Mouse (Mus musculus): ENCODE measurements around the gene Lce1h. TPM values are rescaled to one million over a fixed set of nuclear protein-coding genes. Genes with fewer than 3 reads are reported as not detected.

Gene Lce1h
- polyA plus RNA-seq, 1 experiment from 2014 or later: not detected

Other genes with a start within 250 kb of the Lce1h start
- gene 2310046K23Rik, start 230.6 kb downstream of the Lce1h start, polyA plus RNA-seq (2016; fragmentation: Nextera tagmentation; extraction: Ambion mirVana): not detected in 2 replicates
- not detected in 2 replicates for gene Ivl, start 191.3 kb downstream of the Lce1h start, polyA plus RNA-seq (2016; fragmentation: Nextera tagmentation; extraction: Ambion mirVana)
- not detected in 2 replicates for gene Smcp, start 176.1 kb downstream of the Lce1h start, polyA plus RNA-seq (2016; fragmentation: Nextera tagmentation; extraction: Ambion mirVana)
- gene 2210017I01Rik, start 157.6 kb downstream of the Lce1h start, polyA plus RNA-seq (2016; fragmentation: Nextera tagmentation; extraction: Ambion mirVana): not detected in 2 replicates
- gene Lce6a, start 143.4 kb downstream of the Lce1h start, polyA plus RNA-seq (2016; fragmentation: Nextera tagmentation; extraction: Ambion mirVana): not detected in 2 replicates
- gene Lce1a1, start 116.8 kb downstream of the Lce1h start, polyA plus RNA-seq (2016; fragmentation: Nextera tagmentation; extraction: Ambion mirVana): not detected in 2 replicates
- not detected in 2 replicates for gene Lce1b, start 108.1 kb downstream of the Lce1h start, polyA plus RNA-seq (2016; fragmentation: Nextera tagmentation; extraction: Ambion mirVana)
- not detected in 2 replicates for gene Lce1a2, start 94.8 kb downstream of the Lce1h start, polyA plus RNA-seq (2016; fragmentation: Nextera tagmentation; extraction: Ambion mirVana)
- gene Lce1c, start 85.8 kb downstream of the Lce1h start, polyA plus RNA-seq (2016; fragmentation: Nextera tagmentation; extraction: Ambion mirVana): not detected in 2 replicates
- gene Lce1d, start 77.9 kb downstream of the Lce1h start, polyA plus RNA-seq (2016; fragmentation: Nextera tagmentation; extraction: Ambion mirVana): not detected in 2 replicates
- not detected in 2 replicates for gene Lce1e, start 56.0 kb downstream of the Lce1h start, polyA plus RNA-seq (2016; fragmentation: Nextera tagmentation; extraction: Ambion mirVana)
- gene Lce1f, start 44.7 kb downstream of the Lce1h start, polyA plus RNA-seq (2016; fragmentation: Nextera tagmentation; extraction: Ambion mirVana): not detected in 2 replicates
- gene Gm38119, start 26.0 kb downstream of the Lce1h start, polyA plus RNA-seq (2016; fragmentation: Nextera tagmentation; extraction: Ambion mirVana): not detected in 2 replicates
- gene Lce1g, start 12.7 kb downstream of the Lce1h start, polyA plus RNA-seq (2016; fragmentation: Nextera tagmentation; extraction: Ambion mirVana): not detected in 2 replicates
- gene Lce1i, start 13.8 kb upstream of the Lce1h start, polyA plus RNA-seq (2016; fragmentation: Nextera tagmentation; extraction: Ambion mirVana): not detected in 2 replicates
- not detected in 2 replicates for gene Lce1j, start 25.4 kb upstream of the Lce1h start, polyA plus RNA-seq (2016; fragmentation: Nextera tagmentation; extraction: Ambion mirVana)
- not detected in 2 replicates for gene Lce1k, start 42.8 kb upstream of the Lce1h start, polyA plus RNA-seq (2016; fragmentation: Nextera tagmentation; extraction: Ambion mirVana)
- gene Kprp, start 62.2 kb upstream of the Lce1h start, polyA plus RNA-seq (2016; fragmentation: Nextera tagmentation; extraction: Ambion mirVana): not detected in 2 replicates
- gene Lce1l, start 86.2 kb upstream of the Lce1h start, polyA plus RNA-seq (2016; fragmentation: Nextera tagmentation; extraction: Ambion mirVana): not detected in 2 replicates
- not detected in 2 replicates for gene 2310050C09Rik, start 105.2 kb upstream of the Lce1h start, polyA plus RNA-seq (2016; fragmentation: Nextera tagmentation; extraction: Ambion mirVana)
- gene Lce3a, start 161.2 kb upstream of the Lce1h start, polyA plus RNA-seq (2016; fragmentation: Nextera tagmentation; extraction: Ambion mirVana): not detected in 2 replicates
- not detected in 2 replicates for gene Lce3b, start 167.9 kb upstream of the Lce1h start, polyA plus RNA-seq (2016; fragmentation: Nextera tagmentation; extraction: Ambion mirVana)
- not detected in 2 replicates for gene Lce3c, start 179.4 kb upstream of the Lce1h start, polyA plus RNA-seq (2016; fragmentation: Nextera tagmentation; extraction: Ambion mirVana)
- gene Lce3d, start 192.3 kb upstream of the Lce1h start, polyA plus RNA-seq (2016; fragmentation: Nextera tagmentation; extraction: Ambion mirVana): not detected in 2 replicates
- not detected in 2 replicates for gene Lce3e, start 202.0 kb upstream of the Lce1h start, polyA plus RNA-seq (2016; fragmentation: Nextera tagmentation; extraction: Ambion mirVana)
- gene Lce3f, start 227.2 kb upstream of the Lce1h start, polyA plus RNA-seq (2016; fragmentation: Nextera tagmentation; extraction: Ambion mirVana): not detected in 2 replicates

All from limb, embryonic 10.5 days (tissue).